In genomic region chr16:31060714-31061113, GRCm38 (mm10) we compare ENCODE assay signal across 28 mouse cellular contexts. TPM values are rescaled to one million over a fixed set of nuclear protein-coding genes. Genes with fewer than 3 reads are reported as not detected.
DNase-seq lines count a peak whose midpoint lies in the region; ATAC-seq and TF ChIP-seq lines count a peak whose summit lies in the region.
"Had no signal": no experiment of that assay in that cellular context is flagged by ENCODE, and none has a peak within 500 bp of the region (broad histone marks: within the 10 kb centered on the region; RNA-seq: fewer than 3 reads in every experiment).

No protein-coding gene starts in this region.

- peak overlapping the region; percentile 27; the same call in 1 of the 2 replicates for H3K27ac ChIP-seq in heart, postnatal 0 days (ENCODE audit: low read depth)
- peak overlapping the region; percentile 75 for H3K27ac ChIP-seq in embryonic facial prominence, embryonic 10.5 days (replicated peaks)
- H3K27ac ChIP-seq in embryonic facial prominence, embryonic 12.5 days, result peak overlapping the region; percentile 76; the same call in 1 of the 2 replicates
- peak overlapping the region; percentile 82 for H3K27ac ChIP-seq in limb, embryonic 10.5 days
- no peak overlapping the region for H3K27ac ChIP-seq in forebrain, embryonic 10.5 days
- H3K27ac ChIP-seq: forebrain, embryonic 12.5 days; forebrain, embryonic 15.5 days; hindbrain, embryonic 13.5 days; hindbrain, postnatal 0 days had no signal

- H3K9me3 ChIP-seq in heart, postnatal 0 days (replicated peaks; ENCODE audit: control insufficient read depth, low read length), result no peaks in the 10 kb centered on the region
- H3K9me3 ChIP-seq in embryonic facial prominence, embryonic 10.5 days, result no peaks in the 10 kb centered on the region
- H3K9me3 ChIP-seq in embryonic facial prominence, embryonic 12.5 days, result no peaks in the 10 kb centered on the region
- no peaks in the 10 kb centered on the region for H3K9me3 ChIP-seq in limb, embryonic 10.5 days (replicated peaks)
- no peaks in the 10 kb centered on the region for H3K9me3 ChIP-seq in forebrain, embryonic 10.5 days
- H3K9me3 ChIP-seq: embryonic facial prominence, embryonic 15.5 days; forebrain, embryonic 12.5 days; forebrain, embryonic 15.5 days; G1E; heart, embryonic 12.5 days; heart, embryonic 15.5 days; hindbrain, embryonic 13.5 days had no signal

- no peak overlapping the region for H3K4me2 ChIP-seq in heart, postnatal 0 days (ENCODE audit: low read depth, low read length)
- no peak overlapping the region for H3K4me2 ChIP-seq in embryonic facial prominence, embryonic 12.5 days (replicated peaks)
- H3K4me2 ChIP-seq: embryonic facial prominence, embryonic 15.5 days; forebrain, embryonic 12.5 days; forebrain, embryonic 15.5 days; heart, embryonic 12.5 days; heart, embryonic 15.5 days; hindbrain, embryonic 13.5 days had no signal

- 91% methylated on average over 13 of the region's 13 CpGs for whole genome bisulfite sequencing in heart, postnatal 0 days
- WGBS in embryonic facial prominence, embryonic 10.5 days, result 90% methylated on average over 13 of the region's 13 CpGs
- 88% methylated on average over 13 of the region's 13 CpGs for WGBS in embryonic facial prominence, embryonic 12.5 days
- 92% methylated on average over 13 of the region's 13 CpGs for WGBS in limb, embryonic 10.5 days
- whole genome bisulfite sequencing in forebrain, embryonic 10.5 days, result 92% methylated on average over 13 of the region's 13 CpGs

- no peaks in the 10 kb centered on the region for H3K27me3 ChIP-seq in heart, postnatal 0 days (ENCODE audit: control insufficient read depth, insufficient read depth, low read length)
- no peaks in the 10 kb centered on the region for H3K27me3 ChIP-seq in embryonic facial prominence, embryonic 10.5 days (replicated peaks; ENCODE audit: low read depth, poor library complexity, severe bottlenecking)
- H3K27me3 ChIP-seq in embryonic facial prominence, embryonic 12.5 days, result no peaks in the 10 kb centered on the region
- no peaks in the 10 kb centered on the region for H3K27me3 ChIP-seq in limb, embryonic 10.5 days (ENCODE audit: low read depth, poor library complexity, severe bottlenecking)
- no peaks in the 10 kb centered on the region for H3K27me3 ChIP-seq in forebrain, embryonic 10.5 days (ENCODE audit: poor library complexity, severe bottlenecking)
- H3K27me3 ChIP-seq: CH12.LX; embryonic facial prominence, embryonic 15.5 days; forebrain, embryonic 12.5 days; forebrain, embryonic 15.5 days; heart, embryonic 12.5 days; heart, embryonic 15.5 days; hindbrain, embryonic 13.5 days; Patski had no signal

- no peak for ATAC-seq in heart, postnatal 0 days (ENCODE audit: insufficient read depth, low read depth)
- no peak for ATAC-seq in embryonic facial prominence, embryonic 12.5 days (ENCODE audit: insufficient number of reproducible peaks, insufficient read depth, low FRiP score, low TSS enrichment)
- ATAC-seq: forebrain, embryonic 15.5 days; inflammation-experienced regulatory T-cells, adult 6 months; intestine, embryonic 16.5 days; Patski had no signal

- no peak for TF ChIP-seq CTCF in heart, postnatal 0 days (IDR thresholded peaks at IDR 0.05; ENCODE audit: low read depth)

- peaks cover 3% of the 10 kb centered on the region for H3K4me1 ChIP-seq in heart, postnatal 0 days (ENCODE audit: control insufficient read depth, insufficient read depth)
- H3K4me1 ChIP-seq in embryonic facial prominence, embryonic 10.5 days, result peaks cover 44% of the 10 kb centered on the region
- H3K4me1 ChIP-seq in embryonic facial prominence, embryonic 12.5 days, result peaks cover 24% of the 10 kb centered on the region
- peaks cover 57% of the 10 kb centered on the region for H3K4me1 ChIP-seq in limb, embryonic 10.5 days
- peaks cover 36% of the 10 kb centered on the region for H3K4me1 ChIP-seq in forebrain, embryonic 10.5 days
- H3K4me1 ChIP-seq: forebrain, embryonic 15.5 days had no signal

- no peak for DNase-seq in heart, postnatal 0 days (ENCODE audit: low spot score)
- no peak for DNase-seq in heart, adult 8-10 months (ENCODE audit: low spot score)
- no peak for DNase-seq in embryonic facial prominence, embryonic 10.5 days (ENCODE audit: low spot score)
- no peak for DNase-seq in limb, embryonic 10.5 days (ENCODE audit: low spot score)
- no peak for DNase-seq in natural killer cell, adult 2 months (ENCODE audit: low spot score in 2 of 2)
- DNase-seq in forebrain, embryonic 10.5 days (ENCODE audit: extremely low spot score, low spot score), result no peak
- DNase-seq: adrenal gland, adult 2 months; adrenal gland, postnatal 14 days; B cell, adult 2 months; cerebellum, adult 11 months; cerebellum, adult 2 months; cerebellum, postnatal 10 days; cerebellum, postnatal 36 days; gastrocnemius, postnatal 10 days; kidney, adult 18-20 months had no signal

- H3K4me3 ChIP-seq in heart, postnatal 0 days (ENCODE audit: low read depth, low read length), result no peak overlapping the region
- no peak overlapping the region for H3K4me3 ChIP-seq in embryonic facial prominence, embryonic 10.5 days
- no peak overlapping the region for H3K4me3 ChIP-seq in embryonic facial prominence, embryonic 12.5 days
- H3K4me3 ChIP-seq in limb, embryonic 10.5 days, result no peak overlapping the region
- no peak overlapping the region for H3K4me3 ChIP-seq in forebrain, embryonic 10.5 days
- H3K4me3 ChIP-seq: embryonic facial prominence, embryonic 15.5 days; forebrain, embryonic 12.5 days; forebrain, embryonic 15.5 days; heart, embryonic 12.5 days; heart, embryonic 15.5 days; hindbrain, embryonic 13.5 days had no signal

- TF ChIP-seq EP300 in heart, postnatal 0 days (IDR thresholded peaks at IDR 0.05; ENCODE audit: low read depth), result no peak

- no peaks in the 10 kb centered on the region for H3K36me3 ChIP-seq in heart, postnatal 0 days (replicated peaks; ENCODE audit: control insufficient read depth, insufficient read depth, low read length)
- H3K36me3 ChIP-seq in embryonic facial prominence, embryonic 10.5 days (replicated peaks), result no peaks in the 10 kb centered on the region
- no peaks in the 10 kb centered on the region for H3K36me3 ChIP-seq in embryonic facial prominence, embryonic 12.5 days
- 0 out of 2 replicates have a peak, but pooled peaks cover 3% of the 10 kb centered on the region for H3K36me3 ChIP-seq in limb, embryonic 10.5 days
- H3K36me3 ChIP-seq in forebrain, embryonic 10.5 days (replicated peaks), result no peaks in the 10 kb centered on the region
- H3K36me3 ChIP-seq: embryonic facial prominence, embryonic 15.5 days; forebrain, embryonic 12.5 days; forebrain, embryonic 15.5 days; heart, embryonic 12.5 days; heart, embryonic 15.5 days; hindbrain, embryonic 13.5 days had no signal

- no peak overlapping the region for H3K9ac ChIP-seq in heart, postnatal 0 days (replicated peaks; ENCODE audit: low read depth, low read length)
- H3K9ac ChIP-seq in embryonic facial prominence, embryonic 12.5 days, result no peak overlapping the region
- H3K9ac ChIP-seq: embryonic facial prominence, embryonic 15.5 days; forebrain, embryonic 12.5 days; forebrain, embryonic 15.5 days; heart, embryonic 12.5 days; heart, embryonic 15.5 days; hindbrain, embryonic 13.5 days had no signal

RNA-seq across cellular contexts. Expression of gene Xxylt1, which starts 20.5 kb away (rescaled TPM):
- 13.4 and 16.2 TPM in 2 replicates for total RNA-seq in heart, postnatal 0 days (2014; rRNA removed; ENCODE audit: low replicate concordance)
- 5.2 and 5.9 TPM in 2 replicates for polyA plus RNA-seq in heart, postnatal 0 days (2015; fragmentation: Nextera tagmentation; extraction: Ambion mirVana)
- 10 to 100 TPM; 10.3 to 12.9 (median 12.5) TPM for total RNA-seq in heart, adult 8-10 months (2022)
- 14.5 and 16.3 TPM in 2 replicates for polyA plus RNA-seq in embryonic facial prominence, embryonic 10.5 days (2016; fragmentation: Nextera tagmentation; extraction: Ambion mirVana)
- polyA plus RNA-seq in embryonic facial prominence, embryonic 12.5 days (2016; fragmentation: Nextera tagmentation; extraction: Ambion mirVana), result 24.5 and 25.8 TPM in 2 replicates
- 16.4 and 16.6 TPM in 2 replicates for polyA plus RNA-seq in limb, embryonic 10.5 days (2016; fragmentation: Nextera tagmentation; extraction: Ambion mirVana)
- polyA plus RNA-seq in forebrain, embryonic 10.5 days (2016; fragmentation: Nextera tagmentation; extraction: Ambion mirVana), result 13.9 and 14.4 TPM in 2 replicates
